Mouse (Mus musculus) CH12.LX (cell line): ENCODE results near the gene Insl5. TPM values are rescaled to one million over a fixed set of nuclear protein-coding genes. Genes with fewer than 3 reads are reported as not detected.

Source experiments
- DNase-seq: peaks from one replicate; pipeline ENCODE4 v3.0.0-alpha.2; 2013; ENCODE audit errors: extremely low read depth
- H3K27ac ChIP-seq: 2 replicates; pipeline ENCODE4 v1.5.1; 2012; ENCODE audit warnings: low read depth, mild to moderate bottlenecking, control low read depth, moderate library complexity; ENCODE audit not compliant: insufficient read depth
- H3K27me3 ChIP-seq: replicated peaks from 2 replicates; pipeline ENCODE3; 2012; ENCODE audit warnings: inconsistent platforms
- H3K36me3 ChIP-seq, 2 experiments: replicated peaks in 1 of 2; 2 replicates each; pipeline versions ENCODE3 to v1.6.1; 2012; ENCODE audit warnings: inconsistent platforms in 1 of 2, low read length in 1 of 2, mild to moderate bottlenecking in 1 of 2, mixed read lengths in 1 of 2, moderate library complexity in 1 of 2; ENCODE audit not compliant: control insufficient read depth in 1 of 2, insufficient read depth in 1 of 2
- H3K4me1 ChIP-seq, 2 experiments: 2 replicates each; pipeline ENCODE4 v1.6.1; 2012; ENCODE audit warnings: inconsistent platforms in 1 of 2, moderate library complexity in 1 of 2; ENCODE audit not compliant: insufficient read depth in 2 of 2, control insufficient read depth in 1 of 2
- H3K4me2 ChIP-seq: 2 replicates; pipeline ENCODE4 v1.6.1; 2012; ENCODE audit warnings: low read depth, mild to moderate bottlenecking, control low read depth; ENCODE audit not compliant: poor library complexity, insufficient read depth, severe bottlenecking
- H3K4me3 ChIP-seq, 3 experiments: fragments of 150-350 bp in 1 of 3; sonication (generic) in 1 of 3; replicated peaks in 1 of 3; 2 replicates each; pipeline versions ENCODE3 to v1.5.1; 2011 to 2012; ENCODE audit warnings: low read depth in 2 of 3, low read length in 2 of 3, mild to moderate bottlenecking in 2 of 3, moderate library complexity in 2 of 3, control low read depth in 1 of 3, improper control_type of control experiment in 1 of 3, inconsistent platforms in 1 of 3, mixed read lengths in 1 of 3; ENCODE audit not compliant: poor library complexity in 1 of 3
- H3K79me2 ChIP-seq: replicated peaks from 2 replicates; pipeline ENCODE4 v1.6.1; 2012; ENCODE audit warnings: mild to moderate bottlenecking, moderate library complexity; ENCODE audit not compliant: control insufficient read depth, poor library complexity, insufficient read depth, severe bottlenecking; ENCODE audit errors: extremely low read depth
- H3K9ac ChIP-seq: 2 replicates; pipeline ENCODE4 v1.6.1; 2012; ENCODE audit warnings: low read depth, mild to moderate bottlenecking, control low read depth, moderate library complexity; ENCODE audit not compliant: insufficient read depth
- H3K9me3 ChIP-seq: replicated peaks from 2 replicates; pipeline ENCODE3; 2012; ENCODE audit warnings: low read length, inconsistent platforms, mixed read lengths
- BHLHE40 ChIP-seq: IDR thresholded peaks from 2 replicates; pipeline ENCODE4 v1.6.1; 2011; ENCODE audit warnings: mild to moderate bottlenecking, low read depth, low read length, improper control_type of control experiment
- CHD1 ChIP-seq: IDR thresholded peaks from 2 replicates; pipeline ENCODE4 v1.6.1; 2012; ENCODE audit warnings: low read depth, low read length, improper control_type of control experiment, inconsistent platforms
- ELF1 ChIP-seq: IDR thresholded peaks from 2 replicates; pipeline ENCODE4 v1.6.1; 2014; ENCODE audit warnings: low read depth, mild to moderate bottlenecking, inconsistent platforms, low read length, improper control_type of control experiment
- EP300 ChIP-seq: IDR thresholded peaks from 2 replicates; pipeline ENCODE4 v1.6.1; 2011; ENCODE audit warnings: low read length, improper control_type of control experiment
- ETS1 ChIP-seq: conservative IDR thresholded peaks from 2 replicates; pipeline ENCODE4 v1.6.1; 2012; ENCODE audit warnings: low read depth, mild to moderate bottlenecking, inconsistent platforms, low read length, improper control_type of control experiment, moderate library complexity
- GABPA ChIP-seq: IDR thresholded peaks from 2 replicates; pipeline ENCODE4 v1.6.1; 2012; ENCODE audit warnings: low read depth, low read length, improper control_type of control experiment, inconsistent platforms; ENCODE audit not compliant: insufficient replicate concordance
- HCFC1 ChIP-seq: IDR thresholded peaks from 2 replicates; pipeline ENCODE4 v1.6.1; 2012; ENCODE audit warnings: low read depth, mild to moderate bottlenecking, inconsistent platforms, low read length, improper control_type of control experiment
- IRF4 ChIP-seq: IDR thresholded peaks from 2 replicates; pipeline ENCODE4 v1.6.1; 2014; ENCODE audit warnings: low read depth, mild to moderate bottlenecking, inconsistent platforms, low read length, improper control_type of control experiment
- JUN ChIP-seq: IDR thresholded peaks from 2 replicates; pipeline ENCODE4 v1.6.1; 2011; ENCODE audit warnings: low read depth, mild to moderate bottlenecking, low read length, improper control_type of control experiment, moderate library complexity; ENCODE audit not compliant: insufficient read depth
- JUND ChIP-seq: conservative IDR thresholded peaks from 2 replicates; pipeline ENCODE4 v1.6.1; 2011; ENCODE audit warnings: low read depth, low read length, improper control_type of control experiment
- MEF2A ChIP-seq: IDR thresholded peaks from 2 replicates; pipeline ENCODE4 v1.6.1; 2014; ENCODE audit warnings: low read depth, mild to moderate bottlenecking, inconsistent platforms, low read length, improper control_type of control experiment, borderline replicate concordance
- NELFE ChIP-seq: IDR thresholded peaks from 2 replicates; pipeline ENCODE4 v1.6.1; 2011; ENCODE audit warnings: low read depth, low read length, improper control_type of control experiment
- POLR2A ChIP-seq: IDR thresholded peaks from 2 replicates; pipeline ENCODE4 v1.6.1; 2011; ENCODE audit warnings: low read depth, mild to moderate bottlenecking, improper control_type of control experiment, low read length
- POLR2AphosphoS2 ChIP-seq: IDR thresholded peaks from 2 replicates; pipeline ENCODE4 v1.6.1; 2011; ENCODE audit warnings: low read depth, low read length, improper control_type of control experiment
- RAD21 ChIP-seq: IDR thresholded peaks from 2 replicates; pipeline ENCODE4 v1.6.1; 2011; ENCODE audit warnings: low read depth, mild to moderate bottlenecking, low read length, improper control_type of control experiment, moderate library complexity
- SIN3A ChIP-seq: IDR thresholded peaks from 2 replicates; pipeline ENCODE4 v1.6.1; 2012; ENCODE audit warnings: low read length, improper control_type of control experiment, inconsistent platforms
- SMC3 ChIP-seq: IDR thresholded peaks from 2 replicates; pipeline ENCODE4 v1.6.1; 2011; ENCODE audit warnings: low read depth, low read length, improper control_type of control experiment
- TBP ChIP-seq: conservative IDR thresholded peaks from 2 replicates; pipeline ENCODE4 v1.6.1; 2011; ENCODE audit warnings: low read depth, low read length, improper control_type of control experiment
- TCF12 ChIP-seq: IDR thresholded peaks from 2 replicates; pipeline ENCODE4 v1.6.1; 2014; ENCODE audit warnings: low read depth, mild to moderate bottlenecking, inconsistent platforms, low read length, improper control_type of control experiment
- UBTF ChIP-seq: IDR thresholded peaks from 2 replicates; pipeline ENCODE4 v1.6.1; 2012; ENCODE audit warnings: low read depth, mild to moderate bottlenecking, inconsistent platforms, low read length, improper control_type of control experiment, moderate library complexity
- USF1 ChIP-seq: IDR thresholded peaks from 2 replicates; pipeline ENCODE4 v1.6.1; 2014; ENCODE audit warnings: low read depth, mild to moderate bottlenecking, inconsistent platforms, low read length, improper control_type of control experiment
- ZNF384 ChIP-seq: IDR thresholded peaks from 2 replicates; pipeline ENCODE4 v1.6.1; 2012; ENCODE audit warnings: low read depth, low read length, improper control_type of control experiment, inconsistent platforms
- dilution Hi-C: fragments of 300-500 bp; cut with MboI; formaldehyde crosslinking; loops from 2 replicates; pipeline ENCODE4 v1.14.3; 2020; ENCODE audit warnings: low sequenced_read_pairs; ENCODE audit not compliant: extremely low pct_unique_long_range_greater_than_20kb, extremely low pct_ligation_motif_present
- in situ Hi-C: fragments of 300-500 bp; cut with MboI; formaldehyde crosslinking; loops from 3 replicates; pipeline ENCODE4 v1.14.3; 2019; ENCODE audit warnings: low sequenced_read_pairs, low pct_ligation_motif_present, low pct_unique_long_range_greater_than_20kb, mixed read lengths
- polyA plus RNA-seq: library from polyadenylated mRNA; unstranded; fragments of >175 nt; gene quantifications from 2 replicates; pipeline ENCODE4 v1.2.1, GENCODE M21; 2012; ENCODE audit warnings: low read depth; ENCODE audit not compliant: insufficient read length
- total RNA-seq, 2 experiments: library from RNA; depleted of rRNA; stranded (reverse); fragments of 300-350 nt in 1 of 2; fragments of >200 nt in 1 of 2; gene quantifications; 2 replicates each; pipeline ENCODE4 v1.2.3; 2012 to 2014

Gene Insl5
- total and polyA plus RNA-seq, 3 experiments = not detected

GRCm38 (mm10) chr4:103039838-103040191 is 13.2 kb upstream of the Insl5 start:
- dilution Hi-C loops = no loop called here

DNA sequence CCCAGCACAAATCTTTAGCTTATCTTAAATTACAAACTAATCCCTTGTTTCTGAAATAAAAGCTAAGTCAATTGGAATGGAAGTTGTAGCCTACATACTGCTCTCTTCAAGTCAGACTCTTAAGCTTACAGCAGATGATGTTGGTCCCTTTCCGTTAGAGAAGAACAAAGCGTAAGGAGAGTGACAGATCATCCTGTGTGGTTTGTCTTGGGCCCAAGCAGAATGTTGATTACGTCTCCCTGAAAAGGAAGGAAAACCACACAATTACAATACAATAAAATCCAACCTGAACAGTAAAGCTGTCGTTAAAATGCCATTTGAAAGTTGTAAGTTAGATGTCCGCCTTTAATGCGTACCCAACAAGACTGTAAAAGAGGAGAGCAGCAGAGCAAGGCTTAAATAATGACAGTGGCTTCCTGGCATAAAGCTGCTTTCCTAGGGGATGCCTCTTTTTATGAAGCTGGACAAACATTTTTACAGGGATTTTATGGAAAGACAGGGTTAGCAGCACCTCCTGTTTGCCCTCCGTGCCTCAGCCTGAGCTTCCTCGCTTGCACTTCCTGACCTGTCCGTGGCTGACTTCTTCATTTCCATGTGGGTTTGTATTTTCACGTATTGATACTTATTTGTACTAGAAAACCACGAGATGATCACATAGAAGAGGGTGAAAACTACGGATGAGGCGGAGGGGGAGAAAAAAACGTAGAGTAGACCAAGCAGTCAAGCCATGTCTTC is 12.6 kb upstream of the Insl5 start:
- H3K27ac ChIP-seq = no peak overlapping the region
- no peak overlapping the region for H3K4me2 ChIP-seq

More at GRCm38 (mm10) chr4:103039838-103040191, 13.2 kb upstream of the Insl5 start:
- Histone ChIP-seq H3K4me3 (no peak overlapping the region), H3K36me3 (no peaks in the 10 kb centered on the region), H3K27me3 (no peaks in the 10 kb centered on the region), H3K79me2 (no peaks in the 10 kb centered on the region), H3K4me2 (no peak overlapping the region), H3K9ac (no peak overlapping the region), H3K27ac (no peak overlapping the region), H3K9me3 (no peaks in the 10 kb centered on the region), H3K4me1 (no peaks in the 10 kb centered on the region; a peak in 1 of 4 replicates)
- in situ Hi-C loops = no loop called here
- TF ChIP-seq RAD21 (no peak), USF1 (no peak), MEF2A (no peak), ELF1 (0 out of 2 replicates have a peak, but pooled peaks have one; percentile 23), UBTF (no peak), JUND (no peak)
- DNase-seq = no peak

More for the DNA sequence above, 12.6 kb upstream of the Insl5 start:
- H3K4me3 ChIP-seq = no peak overlapping the region
- in situ Hi-C loops (no loop called here), dilution Hi-C loops (no loop called here)
- no peaks in the 10 kb centered on the region for H3K36me3 ChIP-seq
- H3K9me3 ChIP-seq = no peaks in the 10 kb centered on the region
- DNase-seq = no peak
- H3K27me3 ChIP-seq = no peaks in the 10 kb centered on the region
- H3K79me2 ChIP-seq = no peaks in the 10 kb centered on the region
- no peak for TF ChIP-seq JUN
- no peak for TF ChIP-seq UBTF
- no peak for TF ChIP-seq TBP
- no peak for TF ChIP-seq POLR2AphosphoS2
- TF ChIP-seq HCFC1 = no peak
- no peak for TF ChIP-seq IRF4
- TF ChIP-seq ELF1 = no peak
- no peak for TF ChIP-seq BHLHE40
- no peak for TF ChIP-seq SMC3
- TF ChIP-seq TCF12 = no peak
- TF ChIP-seq RAD21 = no peak
- no peak for TF ChIP-seq ETS1
- TF ChIP-seq NELFE = no peak
- TF ChIP-seq EP300 = no peak
- TF ChIP-seq SIN3A = no peak
- no peak for TF ChIP-seq CHD1
- TF ChIP-seq POLR2A = no peak
- TF ChIP-seq ZNF384 = no peak
- TF ChIP-seq GABPA = no peak
- H3K9ac ChIP-seq = no peak overlapping the region
- peaks cover 0 to under 1% of the 10 kb centered on the region in 2 experiments; a peak in 1 of 4 replicates for H3K4me1 ChIP-seq
